Mouse (Mus musculus) intestine, embryonic 14.5 days (tissue): Measurements from ENCODE around the gene Dmgdh. TPM values are rescaled to one million over a fixed set of nuclear protein-coding genes. Genes with fewer than 3 reads are reported as not detected.

Experiments
- ATAC-seq: fragments of 200-750 bp; cut with Nextera tagmentation; replicated peaks from 2 replicates; pipeline ENCODE4 v1.8.0; 2017; ENCODE audit warnings: low read depth, moderate number of reproducible peaks, moderate TSS enrichment, moderate library complexity; ENCODE audit not compliant: low FRiP score, low TSS enrichment
- DNase-seq: peaks from one replicate; pipeline ENCODE4 v3.0.0-alpha.2; 2018; ENCODE audit warnings: low spot score
- H3K27ac ChIP-seq: fragments of 300-500 bp; sonication (generic); 2 replicates; pipeline ENCODE4 v1.5.1; 2014; ENCODE audit warnings: low read depth, mild to moderate bottlenecking, control low read depth
- H3K27me3 ChIP-seq: fragments of 300-500 bp; sonication (generic); replicated peaks from 2 replicates; pipeline ENCODE4 v1.6.1; 2014; ENCODE audit warnings: low read length, control low read depth; ENCODE audit not compliant: control insufficient read depth, insufficient read depth
- H3K36me3 ChIP-seq: fragments of 300-500 bp; sonication (generic); 2 replicates; pipeline ENCODE4 v1.6.1; 2014; ENCODE audit warnings: low read length, control low read depth; ENCODE audit not compliant: control insufficient read depth, insufficient read depth
- H3K4me1 ChIP-seq: fragments of 300-500 bp; sonication (generic); replicated peaks from 2 replicates; pipeline ENCODE4 v1.6.1; 2014; ENCODE audit warnings: low read length, control low read depth, mixed read lengths; ENCODE audit not compliant: control insufficient read depth, insufficient read depth
- H3K4me2 ChIP-seq: fragments of 300-500 bp; sonication (generic); 2 replicates; pipeline ENCODE4 v1.6.1; 2014; ENCODE audit warnings: low read length
- H3K4me3 ChIP-seq: fragments of 300-500 bp; sonication (generic); 2 replicates; pipeline ENCODE4 v1.5.1; 2014; ENCODE audit warnings: low read depth, low read length, control low read depth, mixed read lengths
- H3K9ac ChIP-seq: fragments of 300-500 bp; sonication (generic); 2 replicates; pipeline ENCODE4 v1.6.1; 2014; ENCODE audit warnings: mild to moderate bottlenecking, low read length
- H3K9me3 ChIP-seq: fragments of 300-500 bp; sonication (generic); 2 replicates; pipeline ENCODE4 v1.6.1; 2016; ENCODE audit warnings: low read length, control low read depth; ENCODE audit not compliant: control insufficient read depth
- WGBS: fragments of 180-500 bp; shearing (Covaris S2); extraction: QIAGEN DNeasy Blood & Tissue Kit; methylation state at CpG from one replicate; pipeline ENCODE4 v1.1.7; 2014; 5-methylcytosine and 5-hydroxymethylcytosine counted together
- polyA plus RNA-seq: library from polyadenylated mRNA; unstranded; fragments of >200 nt; fragmentation: Nextera tagmentation; extraction: Ambion mirVana; gene quantifications from 2 replicates; pipeline ENCODE4 v1.2.1, GENCODE M21; 2014

Dmgdh gene
- polyA plus RNA-seq, 1 experiment from 2014 or later: 0.11 TPM

DNA sequence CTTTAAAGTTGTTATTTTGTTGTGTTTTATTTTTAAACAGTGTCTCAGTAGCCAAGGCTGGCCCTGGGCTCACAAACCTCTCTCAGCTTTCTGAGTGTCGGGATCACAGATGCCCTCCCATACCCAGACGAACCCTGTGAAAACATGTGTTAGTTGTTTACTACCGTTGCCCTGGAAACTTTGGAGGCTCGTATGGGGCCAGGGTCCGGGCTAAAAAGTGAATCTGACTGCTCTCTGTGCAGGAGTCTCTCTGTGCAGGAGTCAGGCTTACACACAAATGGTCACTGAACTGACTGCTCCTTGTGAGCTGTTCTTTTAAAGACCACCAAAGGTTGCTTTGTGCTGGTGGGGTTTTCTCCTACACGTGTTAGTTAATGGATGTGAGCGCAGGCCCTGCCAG lies 42.9 kb downstream of the Dmgdh start:
- Histone ChIP-seq H3K4me2 (no peak overlapping the region), H3K9me3 (no peaks in the 10 kb centered on the region), H3K4me1 (0 out of 2 replicates have a peak, but pooled peaks cover 3% of the 10 kb centered on the region), H3K27ac (no peak overlapping the region), H3K4me3 (no peak overlapping the region), H3K27me3 (no peaks in the 10 kb centered on the region), H3K9ac (no peak overlapping the region), H3K36me3 (no peaks in the 10 kb centered on the region)
- no peak for DNase-seq
- 46% methylated on average over 7 of the region's 7 CpGs for WGBS
- no peak for ATAC-seq

GRCm38 (mm10) chr13:93718948-93719347 lies 44.7 kb downstream of the Dmgdh start:
- Histone ChIP-seq H3K9me3 (no peaks in the 10 kb centered on the region), H3K4me3 (no peak overlapping the region), H3K4me2 (no peak overlapping the region), H3K9ac (no peak overlapping the region), H3K4me1 (0 out of 2 replicates have a peak, but pooled peaks cover 3% of the 10 kb centered on the region), H3K27me3 (no peaks in the 10 kb centered on the region), H3K27ac (no peak overlapping the region), H3K36me3 (no peaks in the 10 kb centered on the region)
- ATAC-seq: no peak
- peak; percentile 86 for DNase-seq
- WGBS: 3% methylated on average over 7 of the region's 7 CpGs

DNA sequence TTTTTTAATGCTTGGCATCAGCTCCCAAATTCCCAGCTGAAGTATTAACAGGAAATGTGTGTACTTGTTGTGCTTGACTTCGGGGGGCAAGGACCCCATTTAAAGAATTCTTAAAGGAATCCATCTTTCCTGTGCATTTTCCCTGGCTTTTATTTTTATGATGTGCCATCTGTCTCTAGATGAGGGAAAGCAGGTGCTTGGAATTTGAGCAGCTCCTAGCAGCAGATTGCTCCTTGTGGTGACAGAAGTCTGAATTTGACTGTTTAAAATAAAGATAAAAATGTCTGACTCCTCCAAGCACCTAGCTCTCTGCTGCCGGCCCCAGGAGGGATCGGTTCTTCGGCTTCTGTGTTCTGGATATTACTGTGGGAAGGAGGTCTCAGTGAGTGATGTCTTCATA lies 47.7 kb downstream of the Dmgdh start:
- 68% methylated on average over 4 of the region's 4 CpGs for WGBS
- DNase-seq: no peak
- H3K27ac ChIP-seq: no peak overlapping the region
- no peak overlapping the region for H3K9ac ChIP-seq
- no peak for ATAC-seq
- no peaks in the 10 kb centered on the region for H3K36me3 ChIP-seq
- H3K4me3 ChIP-seq: no peak overlapping the region
- H3K9me3 ChIP-seq: no peaks in the 10 kb centered on the region
- no peaks in the 10 kb centered on the region for H3K27me3 ChIP-seq
- no peak overlapping the region for H3K4me2 ChIP-seq
- 0 out of 2 replicates have a peak, but pooled peaks cover 3% of the 10 kb centered on the region for H3K4me1 ChIP-seq

GRCm38 (mm10) chr13:93723455-93723854 lies 49.2 kb downstream of the Dmgdh start:
- no peak overlapping the region for H3K4me3 ChIP-seq
- no peaks in the 10 kb centered on the region for H3K27me3 ChIP-seq
- H3K27ac ChIP-seq: no peak overlapping the region
- 81% methylated on average over 3 of the region's 3 CpGs for WGBS
- DNase-seq (no peak), ATAC-seq (no peak)
- no peaks in the 10 kb centered on the region for H3K36me3 ChIP-seq
- H3K4me1 ChIP-seq: 0 out of 2 replicates have a peak, but pooled peaks cover 3% of the 10 kb centered on the region
- no peaks in the 10 kb centered on the region for H3K9me3 ChIP-seq
- no peak overlapping the region for H3K9ac ChIP-seq
- H3K4me2 ChIP-seq: no peak overlapping the region

- ATAC-seq: no peak
- no peaks in the 10 kb centered on the region for H3K27me3 ChIP-seq
- no peaks in the 10 kb centered on the region for H3K9me3 ChIP-seq
- 33% methylated on average over 2 of the region's 2 CpGs for WGBS
- no peak overlapping the region for H3K27ac ChIP-seq
- H3K9ac ChIP-seq: no peak overlapping the region
- DNase-seq: no peak
- no peaks in the 10 kb centered on the region for H3K4me1 ChIP-seq
- H3K4me2 ChIP-seq: no peak overlapping the region
- H3K36me3 ChIP-seq: no peaks in the 10 kb centered on the region
- no peak overlapping the region for H3K4me3 ChIP-seq
Observed at GRCm38 (mm10) chr13:93724206-93724605, 50.0 kb downstream of the Dmgdh start.

GRCm38 (mm10) chr13:93735131-93735636 lies 61.0 kb downstream of the Dmgdh start:
- Histone ChIP-seq H3K27ac (no peak overlapping the region), H3K4me1 (no peaks in the 10 kb centered on the region), H3K9me3 (no peaks in the 10 kb centered on the region), H3K4me2 (no peak overlapping the region), H3K4me3 (no peak overlapping the region), H3K27me3 (no peaks in the 10 kb centered on the region), H3K9ac (no peak overlapping the region), H3K36me3 (no peaks in the 10 kb centered on the region)
- no peak for ATAC-seq
- WGBS: 86% methylated on average over 5 of the region's 5 CpGs
- DNase-seq: no peak

DNA sequence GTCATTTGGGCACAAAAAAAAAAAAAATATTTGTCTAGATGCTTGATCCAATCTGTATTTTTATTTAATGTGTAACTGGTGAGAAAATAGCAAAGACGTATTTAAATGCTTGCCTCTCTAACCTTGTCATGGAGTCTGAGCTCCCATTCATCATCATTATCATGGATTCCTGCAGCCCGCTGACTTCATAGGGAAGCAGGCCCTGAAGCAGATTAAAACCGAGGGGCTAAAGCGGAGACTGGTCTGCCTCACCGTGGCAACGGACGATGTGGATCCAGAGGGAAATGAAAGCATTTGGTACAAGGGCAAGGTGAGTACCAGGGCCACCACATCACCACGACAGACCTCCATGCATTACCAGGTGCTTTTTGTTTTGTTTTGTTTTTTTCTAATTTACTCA lies 69.9 kb downstream of the Dmgdh start:
- Histone ChIP-seq H3K36me3 (no peaks in the 10 kb centered on the region), H3K27me3 (no peaks in the 10 kb centered on the region), H3K9ac (no peak overlapping the region), H3K9me3 (no peaks in the 10 kb centered on the region), H3K4me1 (no peaks in the 10 kb centered on the region), H3K4me3 (no peak overlapping the region), H3K4me2 (no peak overlapping the region), H3K27ac (no peak overlapping the region)
- DNase-seq (no peak), ATAC-seq (no peak)
- 55% methylated on average over 8 of the region's 8 CpGs for WGBS

DNA sequence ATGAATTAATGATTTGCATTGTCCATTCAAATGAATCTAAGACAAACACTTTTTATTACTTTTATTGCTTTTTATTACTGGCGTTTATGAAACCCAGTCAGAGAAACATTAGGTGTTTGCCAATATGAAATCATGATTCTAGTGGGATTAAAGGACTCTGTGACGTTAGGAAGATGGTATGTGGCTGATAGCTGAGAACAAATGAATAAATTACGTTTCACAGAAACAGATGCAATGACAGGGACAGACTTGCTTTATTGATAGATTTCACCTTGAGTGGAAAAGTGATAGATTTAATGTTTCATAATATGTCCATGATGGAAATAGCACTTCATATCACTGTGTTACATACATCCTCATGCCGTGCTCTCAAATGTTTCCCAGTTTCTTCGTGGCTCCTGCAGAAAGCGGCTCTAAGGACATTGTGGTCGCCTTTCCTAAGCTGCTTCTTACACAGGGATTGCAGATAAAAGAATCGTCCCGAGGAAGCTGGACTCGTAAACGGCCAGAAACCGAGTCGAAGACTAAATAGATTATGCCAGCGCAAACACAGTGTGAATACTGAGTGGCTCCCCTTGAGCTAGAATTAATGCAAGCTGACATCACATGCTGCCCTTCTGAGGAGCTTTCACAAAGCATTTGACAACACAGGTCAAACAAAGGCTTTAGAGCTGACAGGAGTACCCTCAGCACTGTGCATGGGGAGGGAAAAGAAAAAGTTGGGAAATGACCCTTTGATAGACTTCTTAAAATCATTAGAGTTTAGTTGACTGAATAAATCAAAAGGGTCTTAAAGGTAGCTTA lies 78.6 kb downstream of the Dmgdh start:
- no peak overlapping the region for H3K9ac ChIP-seq
- no peaks in the 10 kb centered on the region for H3K4me1 ChIP-seq
- no peak overlapping the region for H3K27ac ChIP-seq
- DNase-seq (no peak), ATAC-seq (no peak)
- no peak overlapping the region for H3K4me3 ChIP-seq
- H3K27me3 ChIP-seq: no peaks in the 10 kb centered on the region
- H3K4me2 ChIP-seq: no peak overlapping the region
- H3K9me3 ChIP-seq: no peaks in the 10 kb centered on the region
- WGBS: 66% methylated on average over 14 of the region's 14 CpGs
- no peaks in the 10 kb centered on the region for H3K36me3 ChIP-seq

GRCm38 (mm10) chr13:93755084-93755483 lies 80.9 kb downstream of the Dmgdh start:
- Histone ChIP-seq H3K4me2 (no peak overlapping the region), H3K27me3 (no peaks in the 10 kb centered on the region), H3K36me3 (no peaks in the 10 kb centered on the region), H3K27ac (no peak overlapping the region), H3K4me3 (no peak overlapping the region), H3K9me3 (no peaks in the 10 kb centered on the region), H3K4me1 (no peaks in the 10 kb centered on the region), H3K9ac (no peak overlapping the region)
- DNase-seq (no peak), ATAC-seq (no peak)
- WGBS: 86% methylated on average over 4 of the region's 4 CpGs
